In genomic region chr4:114685454-114685853, GRCm38 (mm10) we compare ENCODE assay signal across 8 mouse cellular contexts.
DNase-seq lines count a peak whose midpoint lies in the region; ATAC-seq and TF ChIP-seq lines count a peak whose summit lies in the region.

No protein-coding gene starts in this region.

- no peaks in the 10 kb centered on the region for H3K27me3 ChIP-seq in ES-Bruce4 (ENCODE audit: control insufficient read depth, insufficient read depth, low read length, poor library complexity, severe bottlenecking)
- H3K27me3 ChIP-seq in forebrain, embryonic 10.5 days (ENCODE audit: poor library complexity, severe bottlenecking) = peaks cover 89% of the 10 kb centered on the region
- H3K27me3 ChIP-seq in hindbrain, postnatal 0 days (ENCODE audit: insufficient read depth, low read length) = no peaks in the 10 kb centered on the region; the same call in 1 of the 2 replicates
- no peaks in the 10 kb centered on the region; the same call in 1 of the 2 replicates for H3K27me3 ChIP-seq in liver, embryonic 16.5 days (ENCODE audit: control insufficient read depth, insufficient read depth, low read depth, low read length)

- no peak overlapping the region for H3K9ac ChIP-seq in ES-Bruce4 (ENCODE audit: low read depth, poor library complexity, severe bottlenecking)
- H3K9ac ChIP-seq in hindbrain, postnatal 0 days (replicated peaks; ENCODE audit: low read length) = no peak overlapping the region
- no peak overlapping the region for H3K9ac ChIP-seq in liver, embryonic 16.5 days (ENCODE audit: low read depth, low read length)

- no peak for TF ChIP-seq EP300 in ES-Bruce4 (IDR thresholded peaks at IDR 0.05; ENCODE audit: insufficient read depth, low read depth, low read length)

- peak overlapping the region; percentile 31; the same call in 1 of the 2 replicates for H3K4me2 ChIP-seq in hindbrain, postnatal 0 days (ENCODE audit: low read depth, low read length)
- no peak overlapping the region for H3K4me2 ChIP-seq in liver, embryonic 16.5 days (ENCODE audit: low read depth, low read length)

- DNase-seq in heart, adult 18-20 months = peak; percentile 14 to 33
- no peak for DNase-seq in heart, adult 8-10 months (ENCODE audit: low spot score)
- peak; percentile 40 for DNase-seq in forebrain, embryonic 10.5 days (ENCODE audit: extremely low spot score, low spot score)
- peak; percentile 61 for DNase-seq in hindbrain, postnatal 0 days (ENCODE audit: low spot score)
- DNase-seq in spleen, postnatal 36 days (ENCODE audit: low spot score in 2 of 2) = no peak

- H3K4me1 ChIP-seq in ES-Bruce4 (ENCODE audit: control insufficient read depth, insufficient read depth, low read length) = no peaks in the 10 kb centered on the region
- peaks cover 56% of the 10 kb centered on the region for H3K4me1 ChIP-seq in forebrain, embryonic 10.5 days
- no peaks in the 10 kb centered on the region for H3K4me1 ChIP-seq in hindbrain, postnatal 0 days (ENCODE audit: insufficient read depth, low read length)
- no peaks in the 10 kb centered on the region for H3K4me1 ChIP-seq in liver, embryonic 16.5 days (ENCODE audit: control insufficient read depth, low read depth, low read length)

- no peak overlapping the region for H3K27ac ChIP-seq in ES-Bruce4 (ENCODE audit: insufficient read depth, low read length)
- peak overlapping the region; percentile 62 for H3K27ac ChIP-seq in forebrain, embryonic 10.5 days
- no peak overlapping the region for H3K27ac ChIP-seq in hindbrain, postnatal 0 days
- H3K27ac ChIP-seq in liver, embryonic 16.5 days (ENCODE audit: low read length) = no peak overlapping the region

- H3K4me3 ChIP-seq in ES-Bruce4 (ENCODE audit: low read depth, low read length) = no peak overlapping the region; the same call in 1 of the 2 replicates
- H3K4me3 ChIP-seq in forebrain, embryonic 10.5 days = peak overlapping the region; percentile 29; the same call in 1 of the 2 replicates
- H3K4me3 ChIP-seq in hindbrain, postnatal 0 days (ENCODE audit: low read length) = no peak overlapping the region
- no peak overlapping the region for H3K4me3 ChIP-seq in liver, embryonic 16.5 days (ENCODE audit: low read depth, low read length)

- ATAC-seq in hindbrain, postnatal 0 days = peak; percentile 81
- ATAC-seq in liver, embryonic 16.5 days (ENCODE audit: low read depth) = 0 out of 2 replicates have a peak, but pooled peaks have one; percentile 24
- ATAC-seq in neutrophil, adult 5-6 weeks (ENCODE audit: extremely low read depth, insufficient number of reproducible peaks, low FRiP score, poor library complexity, severe bottlenecking) = peak; percentile 11; the same call in 1 of the 2 replicates

- TF ChIP-seq CTCF in ES-Bruce4 (IDR thresholded peaks at IDR 0.05; ENCODE audit: low read depth, low read length) = peak; percentile 23
- TF ChIP-seq CTCF in hindbrain, postnatal 0 days (IDR thresholded peaks at IDR 0.05; ENCODE audit: low read depth) = peak; percentile 65

- no peak for TF ChIP-seq POLR2A in ES-Bruce4 (IDR thresholded peaks at IDR 0.05; ENCODE audit: insufficient read depth, low read length)

- H3K36me3 ChIP-seq in ES-Bruce4 (ENCODE audit: control insufficient read depth, insufficient read depth, low read length, poor library complexity, severe bottlenecking) = no peaks in the 10 kb centered on the region
- no peaks in the 10 kb centered on the region for H3K36me3 ChIP-seq in forebrain, embryonic 10.5 days (replicated peaks)
- no peaks in the 10 kb centered on the region for H3K36me3 ChIP-seq in hindbrain, postnatal 0 days (ENCODE audit: insufficient read depth, low read length)
- H3K36me3 ChIP-seq in liver, embryonic 16.5 days (ENCODE audit: control insufficient read depth, insufficient read depth) = no peaks in the 10 kb centered on the region

- H3K9me3 ChIP-seq in ES-Bruce4 (replicated peaks; ENCODE audit: control insufficient read depth, insufficient read depth, low read length, poor library complexity, severe bottlenecking) = no peaks in the 10 kb centered on the region
- H3K9me3 ChIP-seq in forebrain, embryonic 10.5 days = no peaks in the 10 kb centered on the region
- no peaks in the 10 kb centered on the region for H3K9me3 ChIP-seq in hindbrain, postnatal 0 days (ENCODE audit: low read length)
- no peaks in the 10 kb centered on the region for H3K9me3 ChIP-seq in liver, embryonic 16.5 days (replicated peaks; ENCODE audit: control insufficient read depth, low read length)

- WGBS in forebrain, embryonic 10.5 days = 13% methylated on average over 11 of the region's 11 CpGs
- WGBS in hindbrain, postnatal 0 days = 14% methylated on average over 11 of the region's 11 CpGs
- WGBS in liver, embryonic 16.5 days (ENCODE audit: insufficient replicate concordance) = 9% methylated on average over 11 of the region's 11 CpGs

Comparison
In these comparisons a context has a peak if more than half of its experiments do, and no peak if none do; other contexts are left out.
1. DNase-seq: peak in heart, adult 18-20 months (2 of 2), forebrain, embryonic 10.5 days (single experiment) and hindbrain, postnatal 0 days (single experiment); none in heart, adult 8-10 months (single experiment) and spleen, postnatal 36 days (0 of 2).
2. ATAC-seq: peak in every context shown above with its lines; median percentile 81 in hindbrain, postnatal 0 days; 24 in liver, embryonic 16.5 days; 11 in neutrophil, adult 5-6 weeks.